Mouse (Mus musculus) CH12.LX (cell line): ENCODE measurements around the gene Gm45808. TPM values are rescaled to one million over a fixed set of nuclear protein-coding genes. Genes with fewer than 3 reads are reported as not detected.

Source experiments
- DNase-seq: peaks from one replicate; pipeline ENCODE4 v3.0.0-alpha.2; 2013; ENCODE audit errors: extremely low read depth
- H3K27ac ChIP-seq: 2 replicates; pipeline ENCODE4 v1.5.1; 2012; ENCODE audit warnings: low read depth, mild to moderate bottlenecking, control low read depth, moderate library complexity; ENCODE audit not compliant: insufficient read depth
- H3K27me3 ChIP-seq: replicated peaks from 2 replicates; pipeline ENCODE3; 2012; ENCODE audit warnings: inconsistent platforms
- H3K36me3 ChIP-seq, 2 experiments: replicated peaks in 1 of 2; 2 replicates each; pipeline versions ENCODE3 to v1.6.1; 2012; ENCODE audit warnings: inconsistent platforms in 1 of 2, low read length in 1 of 2, mild to moderate bottlenecking in 1 of 2, mixed read lengths in 1 of 2, moderate library complexity in 1 of 2; ENCODE audit not compliant: control insufficient read depth in 1 of 2, insufficient read depth in 1 of 2
- H3K4me1 ChIP-seq, 2 experiments: 2 replicates each; pipeline ENCODE4 v1.6.1; 2012; ENCODE audit warnings: inconsistent platforms in 1 of 2, moderate library complexity in 1 of 2; ENCODE audit not compliant: insufficient read depth in 2 of 2, control insufficient read depth in 1 of 2
- H3K4me2 ChIP-seq: 2 replicates; pipeline ENCODE4 v1.6.1; 2012; ENCODE audit warnings: low read depth, mild to moderate bottlenecking, control low read depth; ENCODE audit not compliant: poor library complexity, insufficient read depth, severe bottlenecking
- H3K4me3 ChIP-seq, 3 experiments: fragments of 150-350 bp in 1 of 3; sonication (generic) in 1 of 3; replicated peaks in 1 of 3; 2 replicates each; pipeline versions ENCODE3 to v1.5.1; 2011 to 2012; ENCODE audit warnings: low read depth in 2 of 3, low read length in 2 of 3, mild to moderate bottlenecking in 2 of 3, moderate library complexity in 2 of 3, control low read depth in 1 of 3, improper control_type of control experiment in 1 of 3, inconsistent platforms in 1 of 3, mixed read lengths in 1 of 3; ENCODE audit not compliant: poor library complexity in 1 of 3
- H3K79me2 ChIP-seq: replicated peaks from 2 replicates; pipeline ENCODE4 v1.6.1; 2012; ENCODE audit warnings: mild to moderate bottlenecking, moderate library complexity; ENCODE audit not compliant: control insufficient read depth, poor library complexity, insufficient read depth, severe bottlenecking; ENCODE audit errors: extremely low read depth
- H3K9ac ChIP-seq: 2 replicates; pipeline ENCODE4 v1.6.1; 2012; ENCODE audit warnings: low read depth, mild to moderate bottlenecking, control low read depth, moderate library complexity; ENCODE audit not compliant: insufficient read depth
- H3K9me3 ChIP-seq: replicated peaks from 2 replicates; pipeline ENCODE3; 2012; ENCODE audit warnings: low read length, inconsistent platforms, mixed read lengths
- BHLHE40 ChIP-seq: IDR thresholded peaks from 2 replicates; pipeline ENCODE4 v1.6.1; 2011; ENCODE audit warnings: mild to moderate bottlenecking, low read depth, low read length, improper control_type of control experiment
- CHD2 ChIP-seq: IDR thresholded peaks from 2 replicates; pipeline ENCODE4 v1.6.1; 2011; ENCODE audit warnings: low read length, improper control_type of control experiment
- CTCF ChIP-seq, 2 experiments: IDR thresholded peaks in 1 of 2; conservative IDR thresholded peaks in 1 of 2; 2 replicates each; pipeline ENCODE4 v1.5.1; 2011 to 2012; ENCODE audit warnings: low read depth in 2 of 2, low read length in 2 of 2, improper control_type of control experiment in 1 of 2, inconsistent platforms in 1 of 2, mild to moderate bottlenecking in 1 of 2, moderate library complexity in 1 of 2
- E2F4 ChIP-seq: IDR thresholded peaks from 2 replicates; pipeline ENCODE4 v1.6.1; 2011; ENCODE audit warnings: low read depth, low read length, improper control_type of control experiment; ENCODE audit not compliant: insufficient replicate concordance
- ETS1 ChIP-seq: conservative IDR thresholded peaks from 2 replicates; pipeline ENCODE4 v1.6.1; 2012; ENCODE audit warnings: low read depth, mild to moderate bottlenecking, inconsistent platforms, low read length, improper control_type of control experiment, moderate library complexity
- GABPA ChIP-seq: IDR thresholded peaks from 2 replicates; pipeline ENCODE4 v1.6.1; 2012; ENCODE audit warnings: low read depth, low read length, improper control_type of control experiment, inconsistent platforms; ENCODE audit not compliant: insufficient replicate concordance
- HCFC1 ChIP-seq: IDR thresholded peaks from 2 replicates; pipeline ENCODE4 v1.6.1; 2012; ENCODE audit warnings: low read depth, mild to moderate bottlenecking, inconsistent platforms, low read length, improper control_type of control experiment
- IRF4 ChIP-seq: IDR thresholded peaks from 2 replicates; pipeline ENCODE4 v1.6.1; 2014; ENCODE audit warnings: low read depth, mild to moderate bottlenecking, inconsistent platforms, low read length, improper control_type of control experiment
- JUN ChIP-seq: IDR thresholded peaks from 2 replicates; pipeline ENCODE4 v1.6.1; 2011; ENCODE audit warnings: low read depth, mild to moderate bottlenecking, low read length, improper control_type of control experiment, moderate library complexity; ENCODE audit not compliant: insufficient read depth
- JUND ChIP-seq: conservative IDR thresholded peaks from 2 replicates; pipeline ENCODE4 v1.6.1; 2011; ENCODE audit warnings: low read depth, low read length, improper control_type of control experiment
- KAT2A ChIP-seq: IDR thresholded peaks from 2 replicates; pipeline ENCODE4 v1.6.1; 2012; ENCODE audit warnings: low read length, improper control_type of control experiment, inconsistent platforms; ENCODE audit not compliant: insufficient replicate concordance
- MAFK ChIP-seq: IDR thresholded peaks from 2 replicates; pipeline ENCODE4 v1.6.1; 2011; ENCODE audit warnings: low read length, improper control_type of control experiment; ENCODE audit not compliant: insufficient replicate concordance
- MAX ChIP-seq: IDR thresholded peaks from 2 replicates; pipeline ENCODE4 v1.6.1; 2011; ENCODE audit warnings: low read length, improper control_type of control experiment
- MAZ ChIP-seq: IDR thresholded peaks from 2 replicates; pipeline ENCODE4 v1.6.1; 2012; ENCODE audit warnings: low read depth, mild to moderate bottlenecking, inconsistent platforms, low read length, improper control_type of control experiment, moderate library complexity
- MXI1 ChIP-seq: IDR thresholded peaks from 2 replicates; pipeline ENCODE4 v1.6.1; 2011; ENCODE audit warnings: mild to moderate bottlenecking, low read depth, low read length, improper control_type of control experiment
- NELFE ChIP-seq: IDR thresholded peaks from 2 replicates; pipeline ENCODE4 v1.6.1; 2011; ENCODE audit warnings: low read depth, low read length, improper control_type of control experiment
- NRF1 ChIP-seq: IDR thresholded peaks from 2 replicates; pipeline ENCODE4 v1.6.1; 2014; ENCODE audit warnings: low read depth, mild to moderate bottlenecking, inconsistent platforms, low read length, improper control_type of control experiment, moderate library complexity
- PAX5 ChIP-seq: IDR thresholded peaks from 2 replicates; pipeline ENCODE4 v1.6.1; 2012; ENCODE audit warnings: low read length, inconsistent platforms, mixed read lengths
- POLR2A ChIP-seq: IDR thresholded peaks from 2 replicates; pipeline ENCODE4 v1.6.1; 2011; ENCODE audit warnings: low read depth, mild to moderate bottlenecking, improper control_type of control experiment, low read length
- POLR2AphosphoS2 ChIP-seq: IDR thresholded peaks from 2 replicates; pipeline ENCODE4 v1.6.1; 2011; ENCODE audit warnings: low read depth, low read length, improper control_type of control experiment
- RAD21 ChIP-seq: IDR thresholded peaks from 2 replicates; pipeline ENCODE4 v1.6.1; 2011; ENCODE audit warnings: low read depth, mild to moderate bottlenecking, low read length, improper control_type of control experiment, moderate library complexity
- RCOR1 ChIP-seq: conservative IDR thresholded peaks from 2 replicates; pipeline ENCODE4 v1.6.1; 2012; ENCODE audit warnings: low read depth, mild to moderate bottlenecking, inconsistent platforms, low read length, improper control_type of control experiment
- SIN3A ChIP-seq: IDR thresholded peaks from 2 replicates; pipeline ENCODE4 v1.6.1; 2012; ENCODE audit warnings: low read length, improper control_type of control experiment, inconsistent platforms
- SMC3 ChIP-seq: IDR thresholded peaks from 2 replicates; pipeline ENCODE4 v1.6.1; 2011; ENCODE audit warnings: low read depth, low read length, improper control_type of control experiment
- TBP ChIP-seq: conservative IDR thresholded peaks from 2 replicates; pipeline ENCODE4 v1.6.1; 2011; ENCODE audit warnings: low read depth, low read length, improper control_type of control experiment
- TCF12 ChIP-seq: IDR thresholded peaks from 2 replicates; pipeline ENCODE4 v1.6.1; 2014; ENCODE audit warnings: low read depth, mild to moderate bottlenecking, inconsistent platforms, low read length, improper control_type of control experiment
- USF1 ChIP-seq: IDR thresholded peaks from 2 replicates; pipeline ENCODE4 v1.6.1; 2014; ENCODE audit warnings: low read depth, mild to moderate bottlenecking, inconsistent platforms, low read length, improper control_type of control experiment
- USF2 ChIP-seq: conservative IDR thresholded peaks from 2 replicates; pipeline ENCODE4 v1.6.1; 2011; ENCODE audit warnings: low read depth, low read length, improper control_type of control experiment
- ZC3H11A ChIP-seq: IDR thresholded peaks from 2 replicates; pipeline ENCODE4 v1.6.1; 2012; ENCODE audit warnings: low read depth, mild to moderate bottlenecking, inconsistent platforms, low read length, improper control_type of control experiment
- ZKSCAN1 ChIP-seq: IDR thresholded peaks from 2 replicates; pipeline ENCODE4 v1.6.1; 2012; ENCODE audit warnings: low read depth, inconsistent platforms, low read length, improper control_type of control experiment, borderline replicate concordance
- ZMIZ1 ChIP-seq: IDR thresholded peaks from 2 replicates; pipeline ENCODE4 v1.6.1; 2012; ENCODE audit warnings: low read depth, mild to moderate bottlenecking, inconsistent platforms, low read length, improper control_type of control experiment
- ZNF384 ChIP-seq: IDR thresholded peaks from 2 replicates; pipeline ENCODE4 v1.6.1; 2012; ENCODE audit warnings: low read depth, low read length, improper control_type of control experiment, inconsistent platforms
- dilution Hi-C: fragments of 300-500 bp; cut with MboI; formaldehyde crosslinking; loops from 2 replicates; pipeline ENCODE4 v1.14.3; 2020; ENCODE audit warnings: low sequenced_read_pairs; ENCODE audit not compliant: extremely low pct_unique_long_range_greater_than_20kb, extremely low pct_ligation_motif_present
- in situ Hi-C: fragments of 300-500 bp; cut with MboI; formaldehyde crosslinking; loops from 3 replicates; pipeline ENCODE4 v1.14.3; 2019; ENCODE audit warnings: low sequenced_read_pairs, low pct_ligation_motif_present, low pct_unique_long_range_greater_than_20kb, mixed read lengths
- polyA plus RNA-seq: library from polyadenylated mRNA; unstranded; fragments of >175 nt; gene quantifications from 2 replicates; pipeline ENCODE4 v1.2.1, GENCODE M21; 2012; ENCODE audit warnings: low read depth; ENCODE audit not compliant: insufficient read length
- total RNA-seq, 2 experiments: library from RNA; depleted of rRNA; stranded (reverse); fragments of 300-350 nt in 1 of 2; fragments of >200 nt in 1 of 2; gene quantifications; 2 replicates each; pipeline ENCODE4 v1.2.3; 2012 to 2014

Gm45808 gene
- total and polyA plus RNA-seq, 3 experiments, result 0.85 to 5.0 TPM; not detected in 1

- H3K9me3 ChIP-seq, result peaks cover 3% of the 10 kb centered on the region
These were observed 15.7 kb downstream of the Gm45808 start for GRCm38 (mm10) chr7:45470869-45471268.

GRCm38 (mm10) chr7:45467090-45467670, 19.4 kb downstream of the Gm45808 start:
- in situ Hi-C loops, result loop anchor here (5.0 to 10.0 kb wide), 2 partner anchors 95 to 218 kb away; partner anchors contain the start of gene Ntn5
- peaks cover 13 to 37% of the 10 kb centered on the region in 2 experiments for H3K4me1 ChIP-seq
- dilution Hi-C loops, result no loop called here

More at GRCm38 (mm10) chr7:45470869-45471268, 15.7 kb downstream of the Gm45808 start:
- Histone ChIP-seq H3K36me3 (peaks cover 14 to 38% of the 10 kb centered on the region in 2 experiments), H3K4me3 (no peak overlapping the region), H3K27me3 (no peaks in the 10 kb centered on the region), H3K79me2 (0 out of 2 replicates have a peak, but pooled peaks cover 5% of the 10 kb centered on the region), H3K4me2 (no peak overlapping the region), H3K9ac (no peak overlapping the region), H3K4me1 (peaks cover 5 to 22% of the 10 kb centered on the region in 2 experiments; a peak in 3 of 4 replicates), H3K27ac (no peak overlapping the region)
- in situ Hi-C loops (no loop called here), dilution Hi-C loops (no loop called here)
- no peak for TF ChIP-seq ZKSCAN1
- TF ChIP-seq BHLHE40, result no peak
- no peak for TF ChIP-seq ZMIZ1
- TF ChIP-seq USF2, result no peak
- no peak for TF ChIP-seq TBP
- no peak for TF ChIP-seq IRF4
- TF ChIP-seq POLR2AphosphoS2, result no peak
- no peak for TF ChIP-seq NRF1
- TF ChIP-seq USF1, result no peak
- no peak for TF ChIP-seq MXI1
- no peak for TF ChIP-seq ETS1
- TF ChIP-seq SIN3A, result no peak
- TF ChIP-seq JUN, result no peak
- TF ChIP-seq E2F4, result no peak
- TF ChIP-seq CTCF (conservative IDR thresholded peaks at IDR 0.05 in 1 of 2, IDR thresholded peaks at IDR 0.05 in 1 of 2; ENCODE audit: low read depth in 2 of 2, low read length in 2 of 2), result peak; percentile 86 to 89
- no peak for TF ChIP-seq CHD2
- peak; percentile 4; the same call in 1 of the 2 replicates for TF ChIP-seq ZC3H11A
- no peak for TF ChIP-seq NELFE
- TF ChIP-seq PAX5, result no peak
- no peak for TF ChIP-seq MAX
- no peak for TF ChIP-seq TCF12
- no peak for TF ChIP-seq MAZ
- no peak for TF ChIP-seq HCFC1
- TF ChIP-seq GABPA, result no peak
- TF ChIP-seq RAD21, result peak; percentile 80
- TF ChIP-seq ZNF384, result no peak
- TF ChIP-seq MAFK, result no peak
- no peak for TF ChIP-seq KAT2A
- no peak for TF ChIP-seq RCOR1
- TF ChIP-seq SMC3, result peak; percentile 75
- no peak for TF ChIP-seq JUND
- no peak for TF ChIP-seq POLR2A
- DNase-seq, result peak; percentile 71

More at GRCm38 (mm10) chr7:45467090-45467670, 19.4 kb downstream of the Gm45808 start:
- TF ChIP-seq POLR2A, result no peak
- TF ChIP-seq, all 38 proteins: peak for 0
- H3K4me3 ChIP-seq, result peak overlapping the region; percentile 14 to 77 (median 73)
- DNase-seq, result no peak
- no peaks in the 10 kb centered on the region for H3K27me3 ChIP-seq
- H3K4me2 ChIP-seq, result peak overlapping the region; percentile 45
- peaks cover 3% of the 10 kb centered on the region for H3K9me3 ChIP-seq
- H3K27ac ChIP-seq, result no peak overlapping the region
- H3K36me3 ChIP-seq, result peaks cover 19 to 33% of the 10 kb centered on the region in 2 experiments
- peaks cover 30% of the 10 kb centered on the region for H3K79me2 ChIP-seq
- peak overlapping the region; percentile 21; the same call in 1 of the 2 replicates for H3K9ac ChIP-seq
